In the genomic region with DNA sequence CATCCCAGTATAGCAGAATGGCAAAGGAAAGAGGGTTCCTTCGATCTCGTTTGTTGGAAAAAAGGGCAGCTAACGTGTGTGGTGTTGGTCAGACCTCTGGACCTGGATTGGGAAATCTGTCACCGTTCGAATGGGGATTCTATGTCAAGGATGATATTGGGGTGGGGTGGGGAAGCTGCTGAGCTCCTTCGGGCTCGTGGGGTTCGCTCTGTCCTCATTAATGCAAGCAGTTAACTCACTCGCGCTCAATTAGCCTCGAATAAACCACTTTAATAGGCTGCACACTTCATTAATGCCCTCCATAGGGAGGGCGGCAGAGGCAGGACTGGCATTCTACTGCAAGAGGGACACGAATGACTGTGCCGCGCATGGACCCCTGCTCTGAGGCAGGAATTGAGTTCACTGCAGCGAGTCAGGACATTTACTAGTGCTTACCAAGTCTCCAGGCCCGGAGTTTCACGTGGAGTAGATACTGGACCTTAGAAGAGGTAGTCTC, we compare ENCODE assay signal across 8 mouse cellular contexts. TPM values are rescaled to one million over a fixed set of nuclear protein-coding genes. Genes with fewer than 3 reads are reported as not detected.
DNase-seq lines count a peak whose midpoint lies in the region; ATAC-seq and TF ChIP-seq lines count a peak whose summit lies in the region.

No protein-coding gene starts in this region.

- H3K9me3 ChIP-seq in forebrain, embryonic 10.5 days = no peaks in the 10 kb centered on the region
- H3K9me3 ChIP-seq in forebrain, embryonic 12.5 days = no peaks in the 10 kb centered on the region
- H3K9me3 ChIP-seq in lung, embryonic 14.5 days (ENCODE audit: low read depth, low read length) = no peaks in the 10 kb centered on the region
- H3K9me3 ChIP-seq in hindbrain, embryonic 15.5 days = no peaks in the 10 kb centered on the region
- no peaks in the 10 kb centered on the region for H3K9me3 ChIP-seq in neural tube, embryonic 15.5 days (replicated peaks)

- H3K4me2 ChIP-seq in forebrain, embryonic 12.5 days = no peak overlapping the region
- peak overlapping the region; percentile 58 for H3K4me2 ChIP-seq in lung, embryonic 14.5 days
- no peak overlapping the region for H3K4me2 ChIP-seq in hindbrain, embryonic 15.5 days
- H3K4me2 ChIP-seq in neural tube, embryonic 15.5 days = peak overlapping the region; percentile 13

- peaks cover 43% of the 10 kb centered on the region for H3K4me1 ChIP-seq in forebrain, embryonic 10.5 days
- peaks cover 20% of the 10 kb centered on the region for H3K4me1 ChIP-seq in forebrain, embryonic 12.5 days
- H3K4me1 ChIP-seq in lung, embryonic 14.5 days (ENCODE audit: insufficient read depth) = peaks cover 34% of the 10 kb centered on the region
- H3K4me1 ChIP-seq in hindbrain, embryonic 15.5 days (replicated peaks) = peaks cover 15% of the 10 kb centered on the region
- H3K4me1 ChIP-seq in neural tube, embryonic 15.5 days = peaks cover 29% of the 10 kb centered on the region

- peak; percentile 32 for DNase-seq in forebrain, embryonic 10.5 days (ENCODE audit: extremely low spot score, low spot score)
- DNase-seq in lung, embryonic 14.5 days = peak; percentile 31
- DNase-seq in lung, postnatal 36 days = no peak
- no peak for DNase-seq in right cerebral cortex, adult 2 months (ENCODE audit: low spot score in 2 of 2)
- DNase-seq in B cell, adult 2 months = no peak

- H3K4me3 ChIP-seq in forebrain, embryonic 10.5 days = no peak overlapping the region; the same call in 1 of the 2 replicates
- no peak overlapping the region for H3K4me3 ChIP-seq in forebrain, embryonic 12.5 days (replicated peaks)
- peak overlapping the region; percentile 46 for H3K4me3 ChIP-seq in lung, embryonic 14.5 days (ENCODE audit: low read depth, low read length)
- peak overlapping the region; percentile 2; the same call in 1 of the 2 replicates for H3K4me3 ChIP-seq in hindbrain, embryonic 15.5 days
- peak overlapping the region; percentile 34 for H3K4me3 ChIP-seq in neural tube, embryonic 15.5 days (replicated peaks)

- no peaks in the 10 kb centered on the region for H3K36me3 ChIP-seq in forebrain, embryonic 10.5 days (replicated peaks)
- no peaks in the 10 kb centered on the region for H3K36me3 ChIP-seq in forebrain, embryonic 12.5 days (replicated peaks)
- peaks cover 17% of the 10 kb centered on the region for H3K36me3 ChIP-seq in lung, embryonic 14.5 days (ENCODE audit: insufficient read depth)
- no peaks in the 10 kb centered on the region for H3K36me3 ChIP-seq in hindbrain, embryonic 15.5 days
- no peaks in the 10 kb centered on the region for H3K36me3 ChIP-seq in neural tube, embryonic 15.5 days

- under 1% methylated on average over 18 of the region's 18 CpGs for WGBS in forebrain, embryonic 10.5 days
- WGBS in forebrain, embryonic 12.5 days = under 1% methylated on average over 18 of the region's 18 CpGs
- WGBS in lung, embryonic 14.5 days = 1% methylated on average over 18 of the region's 18 CpGs
- 2% methylated on average over 18 of the region's 18 CpGs for WGBS in hindbrain, embryonic 15.5 days
- 0% methylated on average over 18 of the region's 18 CpGs for WGBS in neural tube, embryonic 15.5 days

- no peak for TF ChIP-seq CTCF in lung, embryonic 14.5 days (IDR thresholded peaks at IDR 0.05; ENCODE audit: low read depth)

- no peak overlapping the region for H3K9ac ChIP-seq in forebrain, embryonic 12.5 days
- peak overlapping the region; percentile 60 for H3K9ac ChIP-seq in lung, embryonic 14.5 days
- no peak overlapping the region for H3K9ac ChIP-seq in hindbrain, embryonic 15.5 days
- no peak overlapping the region for H3K9ac ChIP-seq in neural tube, embryonic 15.5 days (replicated peaks)

- no peak overlapping the region for H3K27ac ChIP-seq in forebrain, embryonic 10.5 days
- no peak overlapping the region for H3K27ac ChIP-seq in forebrain, embryonic 12.5 days
- peak overlapping the region; percentile 9; the same call in 1 of the 2 replicates for H3K27ac ChIP-seq in lung, embryonic 14.5 days (ENCODE audit: low read depth)
- H3K27ac ChIP-seq in hindbrain, embryonic 15.5 days (replicated peaks) = no peak overlapping the region
- no peak overlapping the region for H3K27ac ChIP-seq in neural tube, embryonic 15.5 days (replicated peaks)

- peaks cover 100% of the 10 kb centered on the region for H3K27me3 ChIP-seq in forebrain, embryonic 10.5 days (ENCODE audit: poor library complexity, severe bottlenecking)
- H3K27me3 ChIP-seq in forebrain, embryonic 12.5 days = peaks cover 100% of the 10 kb centered on the region
- peaks cover 43% of the 10 kb centered on the region for H3K27me3 ChIP-seq in lung, embryonic 14.5 days (ENCODE audit: insufficient read depth, low read length)
- peaks cover 78% of the 10 kb centered on the region for H3K27me3 ChIP-seq in hindbrain, embryonic 15.5 days
- H3K27me3 ChIP-seq in neural tube, embryonic 15.5 days (replicated peaks) = peaks cover 94% of the 10 kb centered on the region

- ATAC-seq in forebrain, embryonic 12.5 days (ENCODE audit: low FRiP score) = no peak
- ATAC-seq in lung, embryonic 14.5 days (ENCODE audit: insufficient read depth) = no peak
- no peak for ATAC-seq in hindbrain, embryonic 15.5 days (ENCODE audit: low FRiP score, low read depth)
- peak; percentile 33; the same call in 1 of the 2 replicates for ATAC-seq in neural tube, embryonic 15.5 days (ENCODE audit: low FRiP score)

RNA-seq across cellular contexts. Expression of a gene that starts 6.2 kb away (rescaled TPM):
- polyA plus RNA-seq in forebrain, embryonic 10.5 days (2016; fragmentation: Nextera tagmentation; extraction: Ambion mirVana) = 2.3 and 3.4 TPM in 2 replicates
- 6.5 and 9.0 TPM in 2 replicates for polyA plus RNA-seq in forebrain, embryonic 12.5 days (2016; fragmentation: Nextera tagmentation; extraction: Ambion mirVana)
- polyA plus RNA-seq in lung, embryonic 14.5 days (2014; fragmentation: Nextera tagmentation; extraction: Ambion mirVana) = 23.3 and 28.5 TPM in 2 replicates
- 11.7 and 12.4 TPM in 2 replicates for polyA plus RNA-seq in hindbrain, embryonic 15.5 days (2015; fragmentation: Nextera tagmentation; extraction: Ambion mirVana)
- polyA plus RNA-seq in neural tube, embryonic 15.5 days (2015; fragmentation: Nextera tagmentation; extraction: Ambion mirVana) = 6.6 and 11.1 TPM in 2 replicates

Comparison
In these comparisons a context has a peak if more than half of its experiments do, and no peak if none do; other contexts are left out.
1. DNase-seq: peak in forebrain, embryonic 10.5 days (single experiment) and lung, embryonic 14.5 days (single experiment); none in lung, postnatal 36 days (single experiment), right cerebral cortex, adult 2 months (0 of 2) and B cell, adult 2 months (0 of 2).
2. H3K4me3 ChIP-seq: peak in lung, embryonic 14.5 days (single experiment), hindbrain, embryonic 15.5 days (single experiment) and neural tube, embryonic 15.5 days (single experiment); none in forebrain, embryonic 10.5 days (single experiment) and forebrain, embryonic 12.5 days (single experiment).
3. H3K4me2 ChIP-seq: peak in lung, embryonic 14.5 days (single experiment) and neural tube, embryonic 15.5 days (single experiment); none in forebrain, embryonic 12.5 days (single experiment) and hindbrain, embryonic 15.5 days (single experiment).